Mouse (Mus musculus) left cerebral cortex, postnatal 25 days (tissue): Measurements from ENCODE around the gene Krt17. TPM values are rescaled to one million over a fixed set of nuclear protein-coding genes. Genes with fewer than 3 reads are reported as not detected.

Experiments used
- total RNA-seq, 2 experiments: library from RNA; stranded (reverse); gene quantifications; 2 replicates each; pipeline ENCODE4 v1.2.3; 2021

Krt17 gene
- total RNA-seq, 2 experiments from 2014 or later = 0.30 TPM; not detected in 1

Other genes starting within 250 kb of the Krt17 start
- gene Krt33a, start 244.8 kb downstream of the Krt17 start, total RNA-seq = not detected
- gene Krt33b, start 231.2 kb downstream of the Krt17 start, total RNA-seq = not detected
- gene Krt34, start 219.5 kb downstream of the Krt17 start, total RNA-seq = not detected
- not detected for gene Krt31, start 210.5 kb downstream of the Krt17 start, total RNA-seq
- not detected for gene Krt32, start 172.8 kb downstream of the Krt17 start, total RNA-seq
- not detected for gene Krt35, start 164.8 kb downstream of the Krt17 start, total RNA-seq
- not detected for gene Krt36, start 155.4 kb downstream of the Krt17 start, total RNA-seq
- gene Krt13, start 139.5 kb downstream of the Krt17 start, total RNA-seq = not detected
- gene Krt15, start 125.1 kb downstream of the Krt17 start, total RNA-seq = not detected
- not detected for gene Krt19, start 112.4 kb downstream of the Krt17 start, total RNA-seq
- 1 to 10 TPM; 3.7 to 4.3 TPM for gene Krt9, start 67.8 kb downstream of the Krt17 start, total RNA-seq
- not detected for gene Krt14, start 53.5 kb downstream of the Krt17 start, total RNA-seq
- gene Krt16, start 12.1 kb downstream of the Krt17 start, total RNA-seq = not detected
- not detected for gene Krt42, start 8.8 kb upstream of the Krt17 start, total RNA-seq
- gene Eif1, start 58.9 kb upstream of the Krt17 start, total RNA-seq = 100 to 1,000 TPM; 820 to 888 TPM
- not detected for gene Gast, start 73.4 kb upstream of the Krt17 start, total RNA-seq
- 100 to 1,000 TPM; 136 to 160 TPM for gene Hap1, start 95.1 kb upstream of the Krt17 start, total RNA-seq
- gene Jup, start 136.7 kb upstream of the Krt17 start, total RNA-seq = 10 to 100 TPM; 44.2 to 45.4 TPM
- gene P3h4, start 153.8 kb upstream of the Krt17 start, total RNA-seq = 1 to 10 TPM; 7.2 to 7.5 TPM
- gene Fkbp10, start 154.7 kb upstream of the Krt17 start, total RNA-seq = 1 to 10 TPM; 4.7 to 5.7 TPM
- 10 to 100 TPM; 50.7 to 57.1 TPM for gene Nt5c3b, start 180.8 kb upstream of the Krt17 start, total RNA-seq
- gene Klhl10, start 180.9 kb upstream of the Krt17 start, total RNA-seq = under 1 TPM; 0.53 to 0.99 TPM
- gene Klhl11, start 211.7 kb upstream of the Krt17 start, total RNA-seq = 100 to 1,000 TPM in 1 of 2 experiments, 10 to 100 TPM in 1; 97.7 to 102 TPM